Mouse (Mus musculus) liver, postnatal 0 days (tissue): ENCODE measurements around the gene Fxyd3.

Source experiments
- CTCF ChIP-seq: sonication (generic); IDR thresholded peaks from 2 replicates; pipeline ENCODE4 v1.5.1; 2016; ENCODE audit warnings: antibody characterized with exemption, low read depth
- EP300 ChIP-seq: IDR thresholded peaks from 2 replicates; pipeline ENCODE4 v1.6.1; 2016; ENCODE audit warnings: antibody characterized with exemption, low read depth, mild to moderate bottlenecking

- TF ChIP-seq EP300 = no peak
- no peak for TF ChIP-seq CTCF
Measured at GRCm38 (mm10) chr7:31100786-31101185, 24.3 kb upstream of the Fxyd3 start.
